Mouse (Mus musculus) C2C12 (cell line): ENCODE data around the gene Sgsh. TPM values are rescaled to one million over a fixed set of nuclear protein-coding genes. Genes with fewer than 3 reads are reported as not detected.
A peak's percentile ranks its signal among the peaks of the same experiment; 100 is the strongest.
"Not testable (repeated sequence)": the region's sequence is repeated elsewhere in the genome, so short reads cannot be mapped to it uniquely, and the experiment has no call there.

Experiments
- H3K27me3 ChIP-seq: one replicate; pipeline ENCODE4 v1.6.1; 2011; ENCODE audit not compliant: control insufficient read depth, insufficient read depth, insufficient read length
- H3K36me3 ChIP-seq: one replicate; pipeline ENCODE4 v1.6.1; 2011; ENCODE audit not compliant: control insufficient read depth, insufficient read depth
- H3K4me3 ChIP-seq: one replicate; pipeline ENCODE4 v1.5.1; 2011; ENCODE audit warnings: mild to moderate bottlenecking, control low read depth; ENCODE audit not compliant: poor library complexity, insufficient read depth, severe bottlenecking
- H3K79me2 ChIP-seq: one replicate; pipeline ENCODE4 v1.6.1; 2011; ENCODE audit not compliant: control insufficient read depth, insufficient read depth
- H3K79me3 ChIP-seq: one replicate; pipeline ENCODE4 v1.6.1; 2011; ENCODE audit warnings: low read depth, control low read depth
- H3ac ChIP-seq: one replicate; pipeline ENCODE3; 2011; ENCODE audit warnings: low read depth; ENCODE audit not compliant: control insufficient read depth, insufficient read length
- CEBPB ChIP-seq: IDR thresholded peaks from one replicate; pipeline ENCODE4 v1.6.1; 2011; ENCODE audit warnings: low read depth, mild to moderate bottlenecking, control low read depth, moderate library complexity
- CTCF ChIP-seq: IDR thresholded peaks from one replicate; pipeline ENCODE4 v1.5.1; 2011; ENCODE audit not compliant: control insufficient read depth, insufficient read depth, insufficient read length
- FOSL1 ChIP-seq: IDR thresholded peaks from one replicate; pipeline ENCODE4 v1.8.0; 2011; ENCODE audit warnings: mild to moderate bottlenecking, low read length; ENCODE audit not compliant: poor library complexity, insufficient read depth, severe bottlenecking
- MAX ChIP-seq: IDR thresholded peaks from one replicate; pipeline ENCODE4 v1.6.1; 2011; ENCODE audit warnings: mild to moderate bottlenecking, control low read depth
- MYOD1 ChIP-seq: IDR thresholded peaks from one replicate; pipeline ENCODE4 v1.6.1; 2011; ENCODE audit warnings: low read depth; ENCODE audit not compliant: control insufficient read depth, insufficient read length
- MYOG ChIP-seq: IDR thresholded peaks from one replicate; pipeline ENCODE4 v1.6.1; 2011; ENCODE audit not compliant: control insufficient read depth, insufficient read length; ENCODE audit errors: extremely low read depth
- USF1 ChIP-seq: IDR thresholded peaks from one replicate; pipeline ENCODE4 v1.6.1; 2011; ENCODE audit warnings: low read depth, mild to moderate bottlenecking, control low read depth, moderate library complexity
- polyA plus RNA-seq: library from polyadenylated mRNA; unstranded; fragments of >200 nt; fragmentation: generic; extraction: Trizol; gene quantifications from one replicate; pipeline ENCODE4 v1.2.1, GENCODE M21; 2012; ENCODE audit warnings: missing spikeins

The Sgsh gene
- polyA plus RNA-seq, 1 experiment: 2.3 TPM

DNA sequence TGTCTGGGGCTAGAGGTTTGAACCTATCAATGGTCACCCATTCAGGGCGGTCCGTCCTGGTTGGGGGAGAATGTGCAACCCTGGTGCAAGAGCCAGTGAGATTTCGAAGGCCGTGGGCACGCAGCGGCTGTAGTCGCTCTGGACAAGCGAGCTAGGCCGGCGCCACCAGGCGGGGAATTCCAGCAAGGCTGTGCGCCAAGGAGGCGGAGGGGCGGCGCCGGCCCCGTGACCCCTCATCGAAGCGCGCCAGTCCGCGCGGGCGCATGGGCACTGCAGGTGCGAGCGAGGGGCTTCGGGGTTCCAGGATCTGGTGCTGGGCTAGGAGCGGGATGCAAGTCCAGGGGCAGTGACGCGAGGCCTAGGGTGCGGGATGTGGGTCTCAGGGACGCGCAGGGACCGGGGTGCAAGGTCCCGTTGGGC, 34.5 kb upstream of the Sgsh start:
- Histone ChIP-seq H3K79me2 (peaks cover 18% of the 10 kb centered on the region), H3K79me3 (peaks cover 13% of the 10 kb centered on the region), H3K4me3 (peak overlapping the region; percentile 51), H3ac (peak overlapping the region; percentile 84), H3K36me3 (no peaks in the 10 kb centered on the region), H3K27me3 (no peaks in the 10 kb centered on the region)
- peak; percentile 95 for TF ChIP-seq MAX
- no peak for TF ChIP-seq CEBPB
- peak; percentile 55 for TF ChIP-seq CTCF

DNA sequence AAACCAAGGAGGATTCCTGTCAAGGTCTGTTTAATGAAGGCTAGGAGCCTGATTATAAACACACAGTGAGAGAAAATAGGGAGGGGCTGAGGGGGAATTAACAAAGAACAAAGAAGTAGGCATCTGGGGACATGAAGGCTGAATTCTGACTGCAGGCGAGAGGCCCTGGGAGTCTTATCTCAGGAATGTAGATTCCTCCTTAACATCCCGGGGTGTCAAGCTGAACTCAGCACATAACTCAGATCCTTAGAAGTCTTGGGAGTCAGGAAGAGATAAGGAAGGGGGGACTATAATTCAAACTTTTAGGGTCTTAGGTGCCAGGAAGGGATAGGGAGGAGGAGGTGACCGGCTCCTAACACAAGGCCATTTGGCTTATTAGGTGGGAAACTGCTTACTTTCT, 31.9 kb upstream of the Sgsh start:
- H3K79me2 ChIP-seq, H3ac ChIP-seq, H3K79me3 ChIP-seq, H3K4me3 ChIP-seq, H3K27me3 ChIP-seq, H3K36me3 ChIP-seq: not testable (repeated sequence)

DNA sequence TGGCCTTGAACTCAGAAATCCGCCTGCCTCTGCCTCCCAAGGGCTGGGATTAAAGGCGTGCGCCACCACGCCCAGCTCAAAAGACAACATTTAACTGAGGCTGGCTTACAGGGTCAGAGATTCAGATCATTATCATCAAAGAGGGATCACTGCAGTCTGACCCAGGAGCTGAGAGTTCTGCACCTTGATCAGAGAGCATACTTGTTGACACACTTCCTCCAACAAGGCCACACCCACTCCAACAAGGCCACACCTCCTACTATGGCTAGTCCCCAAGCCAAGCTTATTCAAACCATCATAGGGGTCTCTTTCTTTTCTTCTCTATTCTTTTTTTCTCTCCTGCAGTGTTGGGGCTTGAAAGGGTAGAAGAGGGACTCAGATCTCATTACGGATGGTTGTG, 31.0 kb upstream of the Sgsh start:
- Histone ChIP-seq H3K4me3 (no peak overlapping the region), H3ac (no peak overlapping the region), H3K36me3 (no peaks in the 10 kb centered on the region), H3K79me2 (no peaks in the 10 kb centered on the region), H3K79me3 (no peaks in the 10 kb centered on the region), H3K27me3 (no peaks in the 10 kb centered on the region)
- TF ChIP-seq MYOG (no peak), CTCF (no peak), CEBPB (no peak), MAX (no peak), USF1 (no peak), MYOD1 (no peak), FOSL1 (no peak)

DNA sequence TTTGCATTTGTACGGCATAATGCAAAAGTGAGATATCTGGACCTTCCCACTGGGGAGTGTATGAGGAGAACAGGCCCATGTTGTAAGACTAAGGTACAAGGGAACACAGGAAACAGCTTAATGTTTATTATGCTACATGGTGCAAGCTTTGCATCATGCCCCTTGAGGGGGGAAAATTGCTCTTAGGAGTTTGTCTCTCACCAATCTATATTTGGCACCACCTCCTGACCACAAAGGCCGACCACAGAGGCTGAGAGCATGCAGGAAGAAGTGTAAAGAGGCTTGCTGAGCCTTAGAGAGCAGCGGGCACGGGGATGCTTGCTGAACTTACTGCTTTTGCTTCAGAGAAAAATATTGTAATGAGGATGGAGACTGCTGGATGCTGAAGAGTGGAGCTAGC, 29.6 kb upstream of the Sgsh start:
- H3ac ChIP-seq: no peak overlapping the region
- H3K36me3 ChIP-seq: no peaks in the 10 kb centered on the region
- H3K79me3 ChIP-seq: no peaks in the 10 kb centered on the region
- no peak overlapping the region for H3K4me3 ChIP-seq
- H3K27me3 ChIP-seq: no peaks in the 10 kb centered on the region
- H3K79me2 ChIP-seq: no peaks in the 10 kb centered on the region
- peak; percentile 28 for TF ChIP-seq CEBPB
- TF ChIP-seq USF1: no peak
- TF ChIP-seq FOSL1: no peak

DNA sequence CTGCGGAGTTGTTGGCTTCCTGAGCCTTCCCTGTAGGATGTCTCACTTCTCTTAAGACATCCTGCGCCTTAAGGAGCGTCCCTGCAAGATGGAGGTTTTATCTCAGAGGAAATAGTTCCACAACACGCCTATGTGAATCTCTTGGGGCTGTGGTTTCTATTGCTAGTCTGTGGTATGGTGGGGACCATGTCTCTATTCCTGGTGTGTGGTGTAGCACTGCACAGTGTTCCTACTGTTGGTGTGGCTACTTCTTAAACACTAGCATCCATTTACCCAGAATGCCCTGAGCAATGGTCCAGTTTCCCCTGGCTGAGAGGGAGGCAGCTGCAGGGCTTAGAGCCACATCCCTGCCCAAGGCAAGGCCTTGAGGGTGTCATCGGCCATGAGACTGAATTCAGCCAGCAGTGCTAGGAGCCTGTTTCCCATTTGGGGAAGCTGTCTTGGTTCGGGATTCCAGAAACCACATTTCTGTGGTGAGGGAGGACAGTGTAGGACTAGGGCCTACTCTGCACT, 27.1 kb upstream of the Sgsh start:
- Histone ChIP-seq H3K4me3 (no peak overlapping the region), H3K36me3 (no peaks in the 10 kb centered on the region), H3ac (no peak overlapping the region), H3K79me3 (no peaks in the 10 kb centered on the region), H3K27me3 (no peaks in the 10 kb centered on the region), H3K79me2 (no peaks in the 10 kb centered on the region)
- no peak for TF ChIP-seq USF1
- TF ChIP-seq MYOG: no peak

DNA sequence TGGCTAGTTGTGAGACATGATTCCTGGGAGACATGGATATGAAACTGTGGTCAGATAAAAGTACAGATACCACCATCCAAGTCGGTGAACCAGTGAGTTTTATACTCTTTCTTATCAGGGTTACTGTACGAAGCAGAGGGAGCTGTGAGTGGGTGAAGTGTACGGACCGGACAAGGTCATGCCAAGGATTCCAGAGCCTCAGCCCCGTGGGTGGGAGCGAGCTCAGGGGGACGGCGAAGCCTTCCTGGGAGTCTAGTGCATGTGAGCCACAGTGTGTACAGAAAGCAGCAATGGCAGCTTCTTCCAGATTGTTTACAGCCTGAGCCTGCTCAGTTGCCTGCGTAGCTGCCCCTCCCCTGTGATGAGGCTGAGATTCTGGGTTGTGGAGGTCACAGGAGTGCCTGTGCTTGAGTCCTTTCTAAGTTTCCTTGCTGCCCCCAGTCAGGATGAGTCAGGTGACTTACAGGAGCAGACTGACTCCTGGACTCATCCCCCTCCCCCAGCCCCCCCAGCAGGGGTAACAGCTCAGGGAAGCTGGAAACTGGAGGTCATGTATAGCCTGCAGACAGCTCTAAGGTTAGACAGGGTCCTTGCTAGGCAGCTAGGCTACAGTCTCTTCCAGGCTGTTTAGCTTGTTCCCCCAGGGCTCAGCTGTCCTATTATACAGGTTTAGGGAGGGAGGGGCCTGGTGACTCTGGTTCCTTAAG, 26.4 kb upstream of the Sgsh start:
- Histone ChIP-seq H3K79me3 (no peaks in the 10 kb centered on the region), H3K36me3 (no peaks in the 10 kb centered on the region), H3ac (no peak overlapping the region), H3K27me3 (no peaks in the 10 kb centered on the region), H3K4me3 (no peak overlapping the region), H3K79me2 (no peaks in the 10 kb centered on the region)
- TF ChIP-seq MYOG (no peak), CEBPB (no peak), MYOD1 (no peak), USF1 (no peak), CTCF (no peak), FOSL1 (no peak), MAX (no peak)
